Mouse (Mus musculus) G1E (cell line): ENCODE measurements around the gene Wnt3a.

Experiments used
- CTCF ChIP-seq: IDR thresholded peaks from 2 replicates; pipeline ENCODE4 v1.5.1; 2012; ENCODE audit warnings: low read depth, low read length, inconsistent platforms, mixed read lengths
- GATA1 ChIP-seq: IDR thresholded peaks from 2 replicates; pipeline ENCODE4 v1.6.1; 2012; ENCODE audit warnings: borderline replicate concordance, low read length, inconsistent platforms, mixed read lengths
- GATA2 ChIP-seq: IDR thresholded peaks from 2 replicates; pipeline ENCODE4 v1.6.1; 2012; ENCODE audit warnings: low read depth, low read length, inconsistent platforms, borderline replicate concordance

- no peak for TF ChIP-seq GATA1
- TF ChIP-seq GATA2, result no peak
- no peak for TF ChIP-seq CTCF
Observed at GRCm38 (mm10) chr11:59232797-59233196, 57.8 kb downstream of the Wnt3a start.
